ENCODE assay signal across 12 mouse cellular contexts in the genomic region with DNA sequence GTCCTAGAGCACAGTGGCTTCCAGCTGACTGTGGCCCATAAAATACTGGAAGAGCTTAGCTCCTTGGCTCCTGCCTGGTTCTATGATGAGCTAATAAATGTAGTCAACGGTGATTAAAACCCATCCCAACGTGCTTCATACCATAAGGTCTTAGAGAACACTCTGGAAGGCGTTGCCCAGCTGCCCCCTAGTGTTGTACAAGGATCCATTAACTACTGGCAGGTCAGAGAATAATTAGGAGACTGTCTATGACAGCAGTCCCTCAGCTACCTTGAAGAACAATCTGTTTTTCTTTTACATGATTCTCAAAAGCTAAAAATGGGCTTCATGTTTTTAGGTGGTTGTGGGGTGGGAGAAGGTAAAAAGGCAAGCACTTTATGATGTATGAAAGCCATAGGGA.
"Had no signal": no experiment of that assay in that cellular context is flagged by ENCODE, and none has a peak within 500 bp of the region (broad histone marks: within the 10 kb centered on the region; RNA-seq: fewer than 3 reads in every experiment).

No protein-coding gene starts in this region.

- H3K9me3 ChIP-seq: limb, embryonic 15.5 days; liver, embryonic 15.5 days; lung, embryonic 15.5 days; neural tube, embryonic 12.5 days had no signal

- ATAC-seq: hindbrain, postnatal 0 days had no signal

- H3K4me3 ChIP-seq: limb, embryonic 15.5 days; liver, embryonic 15.5 days; lung, embryonic 15.5 days; neural tube, embryonic 12.5 days had no signal

- H3K27ac ChIP-seq: hindbrain, postnatal 0 days; limb, embryonic 15.5 days; liver, embryonic 15.5 days; lung, embryonic 15.5 days; neural tube, embryonic 12.5 days had no signal

- H3K9ac ChIP-seq: limb, embryonic 15.5 days; liver, embryonic 15.5 days; lung, embryonic 15.5 days; neural tube, embryonic 12.5 days had no signal

- H3K27me3 ChIP-seq: liver, embryonic 15.5 days; lung, embryonic 15.5 days; neural tube, embryonic 12.5 days had no signal

- H3K36me3 ChIP-seq: limb, embryonic 15.5 days; liver, embryonic 15.5 days; lung, embryonic 15.5 days; neural tube, embryonic 12.5 days had no signal

- DNase-seq: kidney, adult 2 months; kidney, postnatal 25 days; left cerebral cortex, postnatal 4 days; midbrain, embryonic 14.5 days; retina, postnatal 1 day; thymus, adult 2 months; thymus, postnatal 25 days had no signal

- H3K4me2 ChIP-seq: limb, embryonic 15.5 days; liver, embryonic 15.5 days; lung, embryonic 15.5 days; neural tube, embryonic 12.5 days had no signal

- H3K4me1 ChIP-seq: liver, embryonic 15.5 days; neural tube, embryonic 12.5 days had no signal
